Mouse (Mus musculus) heart, adult 2 months (tissue): ENCODE measurements at regions not wholly inside any gene's neighbourhood (a gene's known extent, or its start where the extent isn't known, plus 50 kb on each side); places are given as distances from the start of the nearest gene placed in this dataset.

Experiments
- CTCF ChIP-seq: fragments of 200-600 bp; IDR thresholded peaks from 2 replicates; pipeline ENCODE4 v1.8.1; 2022; ENCODE audit warnings: antibody characterized with exemption, mild to moderate bottlenecking, moderate library complexity
- EP300 ChIP-seq: fragments of 200-500 bp; IDR thresholded peaks from 2 replicates; pipeline ENCODE4 v1.6.1; 2011; ENCODE audit warnings: low read depth, low read length, control low read depth; ENCODE audit not compliant: insufficient read depth

DNA sequence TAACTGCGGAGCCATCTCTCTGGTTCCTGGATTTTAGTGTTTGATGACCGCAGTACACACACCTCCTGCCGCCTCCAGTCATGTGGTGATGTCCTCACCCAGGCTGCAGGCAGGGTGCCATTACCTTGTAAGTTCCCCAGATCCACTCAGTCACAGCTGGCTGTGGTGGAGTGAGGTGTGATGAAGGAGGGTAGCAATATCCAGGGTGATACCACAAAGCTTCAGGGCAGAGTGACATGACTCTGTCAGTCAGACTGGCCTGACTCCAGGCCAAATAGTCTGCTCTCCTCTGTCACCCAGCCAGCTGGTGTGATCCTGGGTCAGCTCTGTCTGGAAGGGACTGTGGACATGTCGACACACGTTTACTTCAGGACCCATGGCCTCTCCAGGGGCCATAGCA is 183.7 kb downstream of the Utp6 start:
- no peak for TF ChIP-seq EP300
- TF ChIP-seq CTCF, result no peak
